Mouse (Mus musculus) liver, embryonic 14.5 days (tissue): Measurements from ENCODE around the gene Mbtd1.

Experiments
- CTCF ChIP-seq: IDR thresholded peaks from 2 replicates; pipeline ENCODE4 v1.5.1; 2016; ENCODE audit warnings: antibody characterized with exemption, low read depth, control low read depth
- EP300 ChIP-seq: IDR thresholded peaks from 2 replicates; pipeline ENCODE4 v1.6.1; 2016; ENCODE audit warnings: antibody characterized with exemption, low read depth

DNA sequence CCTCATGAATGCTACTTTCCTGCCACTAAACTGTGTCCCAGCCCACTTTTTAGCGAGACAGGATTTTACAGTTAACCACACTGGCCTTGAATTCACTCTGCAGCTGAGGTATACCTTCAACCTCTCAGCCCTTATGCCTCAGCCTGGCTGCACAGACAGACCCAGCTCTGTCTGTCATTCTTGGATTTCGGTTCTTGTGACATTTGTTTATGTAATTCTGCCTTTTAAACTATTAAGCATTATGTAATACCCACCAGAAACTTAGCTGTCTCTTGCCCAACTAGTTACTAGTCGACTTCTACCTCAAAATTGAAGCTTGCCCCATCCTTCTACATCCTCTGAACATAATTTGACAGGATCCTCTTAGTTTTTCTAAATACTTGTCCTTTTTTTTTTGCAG is 22.2 kb downstream of the Mbtd1 start:
- TF ChIP-seq CTCF (no peak), EP300 (no peak)
